Mouse (Mus musculus): ENCODE results near the gene Sept1. TPM values are rescaled to one million over a fixed set of nuclear protein-coding genes. Genes with fewer than 3 reads are reported as not detected.

Sept1 gene
- polyA plus RNA-seq, 2 experiments, result 15.3 to 22.2 TPM

DNA sequence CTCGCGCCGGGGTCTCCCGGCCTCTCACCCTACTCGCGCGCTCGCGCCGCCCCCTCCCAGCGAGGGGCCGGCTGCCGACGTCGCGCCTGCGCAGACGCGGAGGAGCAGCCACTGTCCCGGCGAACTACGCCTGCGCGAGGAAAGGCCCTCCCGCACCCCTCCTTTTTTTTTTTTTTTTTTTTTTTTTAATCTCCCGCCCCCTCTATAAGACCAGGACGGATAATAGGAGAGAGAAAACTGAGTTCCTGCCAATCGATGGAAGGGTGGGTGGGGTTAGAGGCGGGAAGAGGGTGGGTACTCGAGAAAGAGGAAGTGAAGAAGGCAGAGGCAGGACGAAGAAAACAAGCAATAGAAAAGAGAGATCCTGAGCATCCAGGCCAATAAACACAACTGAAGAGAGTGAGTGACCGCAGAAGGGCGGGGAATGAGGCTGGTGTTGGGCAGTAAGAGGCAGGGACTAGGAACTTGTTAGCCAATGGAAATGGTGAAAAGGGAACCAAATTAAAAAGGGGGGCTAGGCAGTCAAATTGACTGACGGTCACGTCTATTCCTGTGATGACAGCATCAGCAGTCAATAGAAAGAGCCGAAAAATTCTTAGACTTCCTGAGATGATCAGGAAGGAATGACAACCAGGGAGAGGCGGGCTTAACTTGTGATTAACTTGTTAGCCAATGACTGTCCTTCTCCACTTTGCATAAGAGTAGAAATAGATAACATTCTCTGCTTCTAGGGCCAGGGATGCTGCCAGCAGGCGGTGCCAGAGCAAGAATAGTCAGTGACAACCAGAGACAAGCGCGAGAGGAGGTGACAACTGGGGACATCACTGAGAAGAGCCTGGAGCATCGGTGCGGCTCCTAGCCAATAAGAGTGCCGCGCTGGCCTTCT, 24.1 kb downstream of the Sept1 start, which contains the start of gene Mylpf:
TSS of gene Mylpf (plus strand) at position 338 of the 886 bp plus-strand sequence.
- Histone ChIP-seq H3K27ac (replicated peaks; ENCODE audit: low read depth, low read length) (peak within 1 kb of the TSS; percentile 80), H3K9ac (ENCODE audit: low read depth, low read length, severe bottlenecking) (peak within 1 kb of the TSS; percentile 89), H3K4me3 (replicated peaks; ENCODE audit: low read length) (peak within 1 kb of the TSS; percentile 94), H3K9me3 (ENCODE audit: control insufficient read depth, low read length) (no peaks in the 10 kb centered on the region), H3K4me1 (ENCODE audit: control insufficient read depth, insufficient read depth, low read length) (peaks cover 21% of the 10 kb centered on the region), H3K36me3 (ENCODE audit: control insufficient read depth, insufficient read depth, low read length) (peaks cover 8% of the 10 kb centered on the region; the same call in 1 of the 2 replicates), H3K27me3 (ENCODE audit: control insufficient read depth, insufficient read depth, low read length) (no peaks in the 10 kb centered on the region), H3K4me2 (replicated peaks; ENCODE audit: low read depth, low read length, severe bottlenecking) (peak within 1 kb of the TSS; percentile 71)
- under 1% methylated on average over 34 of the region's 44 CpGs for WGBS
- TF ChIP-seq POLR2A (IDR thresholded peaks at IDR 0.05; ENCODE audit: borderline replicate concordance, extremely low read depth, insufficient read depth, insufficient read length), result peak; percentile 54; the same call in 1 of the 2 replicates
- peak; percentile 95 for ATAC-seq (ENCODE audit: low FRiP score, low read depth)
- DNase-seq (ENCODE audit: low spot score), result peak; percentile 98

DNA sequence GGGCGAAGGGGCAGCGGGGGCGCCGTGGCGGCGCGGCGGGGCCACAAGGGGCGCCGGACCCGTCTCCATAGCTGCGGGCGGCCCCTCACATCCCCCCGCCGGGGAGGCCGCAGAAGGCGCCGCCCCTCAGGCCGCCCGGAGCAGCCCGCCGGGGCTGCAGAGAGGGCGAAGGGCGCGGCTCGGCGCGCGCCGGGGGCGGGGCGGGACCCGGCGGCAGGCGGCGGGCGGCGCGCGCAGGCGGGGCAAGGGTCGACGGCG, 24.7 kb downstream of the Sept1 start, which contains the start of gene Tbc1d10b:
TSS of gene Tbc1d10b (minus strand) at position 174 of the 258 bp plus-strand sequence.
- DNase-seq (ENCODE audit: low spot score), result no peak
- no peaks in the 10 kb centered on the region for H3K9me3 ChIP-seq (ENCODE audit: control insufficient read depth, low read length)
- peaks cover 12% of the 10 kb centered on the region for H3K36me3 ChIP-seq (ENCODE audit: control insufficient read depth, insufficient read depth, low read length)
- peaks cover 21% of the 10 kb centered on the region for H3K4me1 ChIP-seq (ENCODE audit: control insufficient read depth, insufficient read depth, low read length)
- ATAC-seq (ENCODE audit: low FRiP score, low read depth), result no peak
- H3K4me3 ChIP-seq (replicated peaks; ENCODE audit: low read length), result peak within 1 kb of the TSS; percentile 94
- no peak for TF ChIP-seq POLR2A (IDR thresholded peaks at IDR 0.05; ENCODE audit: borderline replicate concordance, extremely low read depth, insufficient read depth, insufficient read length)
- peak within 1 kb of the TSS; percentile 89 for H3K9ac ChIP-seq (ENCODE audit: low read depth, low read length, severe bottlenecking)
- peak within 1 kb of the TSS; percentile 71 for H3K4me2 ChIP-seq (replicated peaks; ENCODE audit: low read depth, low read length, severe bottlenecking)
- H3K27ac ChIP-seq (replicated peaks; ENCODE audit: low read depth, low read length), result peak within 1 kb of the TSS; percentile 80
- no peaks in the 10 kb centered on the region for H3K27me3 ChIP-seq (ENCODE audit: control insufficient read depth, insufficient read depth, low read length)
- under 1% methylated on average over 20 of the region's 44 CpGs for WGBS

DNA sequence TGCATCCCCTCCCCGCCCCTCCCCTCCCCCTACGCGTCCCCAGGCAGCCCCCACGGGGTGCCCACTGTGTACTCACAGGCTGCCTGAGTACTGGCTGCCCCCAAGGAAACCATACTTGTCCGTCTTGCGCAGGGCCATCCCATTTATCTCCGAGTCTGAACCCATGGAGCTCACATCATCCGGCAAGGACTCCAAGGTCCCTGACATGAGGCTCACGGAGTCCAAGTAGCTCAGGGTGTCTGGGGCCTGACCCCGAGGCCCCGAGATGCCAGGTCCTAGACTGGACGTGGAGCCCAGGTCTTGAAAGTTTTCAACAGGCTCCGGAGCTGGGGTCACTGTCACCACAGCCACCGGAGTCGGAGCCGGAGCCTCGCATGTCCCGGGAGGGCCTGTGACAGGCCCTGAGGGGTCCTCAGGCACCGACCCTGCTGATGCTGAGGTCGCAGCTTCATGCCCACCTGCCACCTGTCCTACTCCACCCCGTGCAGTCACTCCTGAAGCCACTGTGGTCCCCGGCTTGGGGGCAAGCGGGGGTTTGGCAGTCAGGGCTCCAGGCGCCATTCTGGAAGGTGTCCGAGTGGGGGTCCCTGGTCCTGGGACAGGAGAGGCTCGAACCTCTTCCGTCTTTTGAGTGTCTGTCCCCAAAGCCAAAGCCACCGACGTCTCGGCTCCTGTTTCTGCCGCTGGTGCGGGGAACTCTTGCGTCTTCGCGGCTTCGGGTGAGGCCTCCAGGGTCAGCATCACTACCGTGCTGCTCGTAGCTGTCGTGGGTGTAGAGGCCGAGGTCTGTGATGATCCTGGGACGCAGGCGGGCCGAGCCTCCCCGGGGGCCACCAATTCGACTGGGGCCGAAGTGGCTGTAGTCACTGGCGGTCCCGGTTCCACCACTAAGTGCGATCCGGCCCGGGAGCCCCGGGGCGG, 25.3 kb downstream of the Sept1 start:
- no peaks in the 10 kb centered on the region for H3K9me3 ChIP-seq (ENCODE audit: control insufficient read depth, low read length)
- peak overlapping the region; percentile 65 for H3K4me2 ChIP-seq (replicated peaks; ENCODE audit: low read depth, low read length, severe bottlenecking)
- peak overlapping the region; percentile 94 for H3K4me3 ChIP-seq (replicated peaks; ENCODE audit: low read length)
- no peak for DNase-seq (ENCODE audit: low spot score)
- H3K27ac ChIP-seq (replicated peaks; ENCODE audit: low read depth, low read length), result peak overlapping the region; percentile 80
- H3K36me3 ChIP-seq (ENCODE audit: control insufficient read depth, insufficient read depth, low read length), result peaks cover 18% of the 10 kb centered on the region
- peak overlapping the region; percentile 89 for H3K9ac ChIP-seq (ENCODE audit: low read depth, low read length, severe bottlenecking)
- under 1% methylated on average over 45 of the region's 53 CpGs for WGBS
- no peak for ATAC-seq (ENCODE audit: low FRiP score, low read depth)
- no peak for TF ChIP-seq POLR2A (IDR thresholded peaks at IDR 0.05; ENCODE audit: borderline replicate concordance, extremely low read depth, insufficient read depth, insufficient read length)
- no peaks in the 10 kb centered on the region for H3K27me3 ChIP-seq (ENCODE audit: control insufficient read depth, insufficient read depth, low read length)
- H3K4me1 ChIP-seq (ENCODE audit: control insufficient read depth, insufficient read depth, low read length), result peaks cover 21% of the 10 kb centered on the region

DNA sequence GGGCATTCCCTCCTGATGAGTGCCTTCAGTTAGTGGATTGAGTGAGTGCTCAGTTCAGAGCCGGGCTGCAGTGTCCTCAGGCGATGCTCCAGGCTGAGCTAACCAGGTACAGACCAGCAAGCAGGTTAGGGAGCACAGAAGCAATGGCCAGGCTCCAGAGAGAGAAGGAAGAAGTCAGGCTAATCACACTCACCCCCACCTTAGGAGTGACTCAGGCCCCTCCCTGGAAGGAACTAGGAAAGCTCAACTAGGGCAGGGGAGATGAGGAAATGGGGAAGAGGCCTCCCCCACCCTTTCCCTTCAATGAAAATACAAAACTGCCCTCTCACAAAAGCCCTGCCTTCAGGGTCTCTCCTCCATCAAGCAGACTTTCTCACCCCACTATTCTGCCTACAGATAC, 26.3 kb downstream of the Sept1 start:
- no peak overlapping the region for H3K27ac ChIP-seq (replicated peaks; ENCODE audit: low read depth, low read length)

DNA sequence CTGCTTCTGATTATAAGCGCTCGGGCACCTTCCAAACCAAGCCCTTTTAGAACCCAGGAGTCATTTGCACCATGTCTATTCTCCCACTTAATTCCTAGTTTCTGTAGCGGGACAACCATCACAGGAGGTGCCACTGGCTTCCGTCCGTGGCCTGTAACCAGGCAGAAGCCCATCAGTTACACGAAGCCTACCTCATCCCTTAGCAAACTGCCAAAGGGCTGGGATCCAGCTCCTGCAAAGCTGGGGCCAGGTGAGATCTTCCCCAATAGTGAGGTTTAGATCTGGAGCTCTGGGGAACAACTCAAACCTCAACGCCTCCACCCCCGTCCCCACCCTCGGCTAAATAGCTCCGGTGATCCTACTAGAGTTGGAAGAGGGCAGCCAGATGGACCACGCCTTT, 36.4 kb downstream of the Sept1 start:
- no peak for TF ChIP-seq POLR2A (IDR thresholded peaks at IDR 0.05; ENCODE audit: borderline replicate concordance, extremely low read depth, insufficient read depth, insufficient read length)
- Histone ChIP-seq H3K27ac (replicated peaks; ENCODE audit: low read depth, low read length) (peak overlapping the region; percentile 85), H3K4me2 (replicated peaks; ENCODE audit: low read depth, low read length, severe bottlenecking) (peak overlapping the region; percentile 74), H3K4me1 (ENCODE audit: control insufficient read depth, insufficient read depth, low read length) (peaks cover 14% of the 10 kb centered on the region; the same call in 1 of the 2 replicates), H3K9me3 (ENCODE audit: control insufficient read depth, low read length) (no peaks in the 10 kb centered on the region), H3K9ac (ENCODE audit: low read depth, low read length, severe bottlenecking) (peak overlapping the region; percentile 67), H3K27me3 (ENCODE audit: control insufficient read depth, insufficient read depth, low read length) (no peaks in the 10 kb centered on the region), H3K36me3 (ENCODE audit: control insufficient read depth, insufficient read depth, low read length) (peaks cover 81% of the 10 kb centered on the region), H3K4me3 (replicated peaks; ENCODE audit: low read length) (peak overlapping the region; percentile 59)
- WGBS, result 55% methylated on average over 11 of the region's 11 CpGs
- DNase-seq (ENCODE audit: low spot score) (no peak), ATAC-seq (ENCODE audit: low FRiP score, low read depth) (no peak)

More for the DNA sequence above, 26.3 kb downstream of the Sept1 start:
- peak overlapping the region; percentile 65 for H3K4me2 ChIP-seq (replicated peaks; ENCODE audit: low read depth, low read length, severe bottlenecking)
- H3K27me3 ChIP-seq (ENCODE audit: control insufficient read depth, insufficient read depth, low read length), result no peaks in the 10 kb centered on the region
- peak overlapping the region; percentile 94 for H3K4me3 ChIP-seq (replicated peaks; ENCODE audit: low read length)
- whole genome bisulfite sequencing, result 49% methylated on average over 2 of the region's 2 CpGs
- no peaks in the 10 kb centered on the region for H3K9me3 ChIP-seq (ENCODE audit: control insufficient read depth, low read length)
- H3K36me3 ChIP-seq (ENCODE audit: control insufficient read depth, insufficient read depth, low read length), result peaks cover 25% of the 10 kb centered on the region
- DNase-seq (ENCODE audit: low spot score) (no peak), ATAC-seq (ENCODE audit: low FRiP score, low read depth) (no peak)
- H3K4me1 ChIP-seq (ENCODE audit: control insufficient read depth, insufficient read depth, low read length), result peaks cover 21% of the 10 kb centered on the region
- H3K9ac ChIP-seq (ENCODE audit: low read depth, low read length, severe bottlenecking), result peak overlapping the region; percentile 89
- no peak for TF ChIP-seq POLR2A (IDR thresholded peaks at IDR 0.05; ENCODE audit: borderline replicate concordance, extremely low read depth, insufficient read depth, insufficient read length)

All from limb, embryonic 14.5 days (tissue).